11 mouse cellular contexts compared by ENCODE assay signal in the genomic region with DNA sequence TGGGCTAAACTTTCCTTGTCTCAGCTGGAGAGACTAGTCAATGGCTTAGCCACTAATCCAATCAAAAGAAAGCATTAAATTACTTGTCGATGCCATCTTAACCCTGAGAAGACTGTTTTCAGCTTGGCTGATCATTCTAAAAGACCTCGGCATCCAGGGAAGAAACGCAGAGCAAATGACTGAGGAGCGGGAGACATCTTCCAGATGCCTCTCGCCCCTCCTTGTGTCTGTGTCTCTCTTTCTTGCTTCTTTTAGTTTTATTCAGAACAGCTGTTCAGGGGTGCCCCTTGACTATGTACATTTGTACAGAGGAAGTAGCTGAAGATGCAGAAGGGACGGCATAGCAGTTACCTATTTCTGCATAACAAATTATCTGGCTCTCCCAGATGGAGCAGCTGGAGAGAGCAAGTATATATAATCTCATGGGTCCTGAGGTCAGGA.
DNase-seq lines count a peak whose midpoint lies in the region; ATAC-seq and TF ChIP-seq lines count a peak whose summit lies in the region.
"Had no signal": no experiment of that assay in that cellular context is flagged by ENCODE, and none has a peak within 500 bp of the region (broad histone marks: within the 10 kb centered on the region; RNA-seq: fewer than 3 reads in every experiment).

No protein-coding gene starts in this region.

- DNase-seq in forebrain, embryonic 10.5 days (ENCODE audit: extremely low spot score, low spot score): no peak
- peak; percentile 58 for DNase-seq in brain, embryonic 14.5 days (ENCODE audit: low read depth)
- peak; percentile 31 for DNase-seq in forelimb bud, embryonic 11.5 days (ENCODE audit: low read depth, low spot score)
- peak; percentile 34 for DNase-seq in midbrain, embryonic 10.5 days (ENCODE audit: low spot score)
- no peak for DNase-seq in adrenal gland, postnatal 25 days
- DNase-seq in thymus, adult 18-20 months: no peak
- DNase-seq in spleen, adult 18-20 months: no peak

- H3K4me3 ChIP-seq in forebrain, embryonic 10.5 days: peak overlapping the region; percentile 6; the same call in 1 of the 2 replicates
- H3K4me3 ChIP-seq in forebrain, embryonic 16.5 days (replicated peaks; ENCODE audit: low read length): no peak overlapping the region
- H3K4me3 ChIP-seq in midbrain, embryonic 10.5 days: peak overlapping the region; percentile 5; the same call in 1 of the 2 replicates

- TF ChIP-seq POLR2A in brain, embryonic 14.5 days (IDR thresholded peaks at IDR 0.05; ENCODE audit: borderline replicate concordance, extremely low read depth, insufficient read depth, insufficient read length, poor library complexity, severe bottlenecking): no peak

- H3K27me3 ChIP-seq in forebrain, embryonic 10.5 days (ENCODE audit: poor library complexity, severe bottlenecking): peaks cover 94% of the 10 kb centered on the region
- H3K27me3 ChIP-seq in forebrain, embryonic 16.5 days (replicated peaks; ENCODE audit: control insufficient read depth, insufficient read depth, low read length): no peaks in the 10 kb centered on the region
- peaks cover 88% of the 10 kb centered on the region for H3K27me3 ChIP-seq in midbrain, embryonic 10.5 days (ENCODE audit: low read depth, poor library complexity, severe bottlenecking)

- no peaks in the 10 kb centered on the region for H3K9me3 ChIP-seq in forebrain, embryonic 10.5 days
- H3K9me3 ChIP-seq in forebrain, embryonic 16.5 days (ENCODE audit: control insufficient read depth, low read length): no peaks in the 10 kb centered on the region
- H3K9me3 ChIP-seq in midbrain, embryonic 10.5 days (replicated peaks): 0 out of 2 replicates have a peak, but pooled peaks cover 2% of the 10 kb centered on the region

- H3K36me3 ChIP-seq in forebrain, embryonic 10.5 days (replicated peaks): no peaks in the 10 kb centered on the region
- H3K36me3 ChIP-seq in forebrain, embryonic 16.5 days (ENCODE audit: control insufficient read depth, insufficient read depth): no peaks in the 10 kb centered on the region
- H3K36me3 ChIP-seq in midbrain, embryonic 10.5 days: no peaks in the 10 kb centered on the region
- H3K36me3 ChIP-seq: G1E had no signal

- H3K27ac ChIP-seq in forebrain, embryonic 10.5 days: peak overlapping the region; percentile 75
- H3K27ac ChIP-seq in forebrain, embryonic 16.5 days (ENCODE audit: low read length): no peak overlapping the region
- H3K27ac ChIP-seq in midbrain, embryonic 10.5 days (replicated peaks): peak overlapping the region; percentile 76
- H3K27ac ChIP-seq: liver, embryonic 14.5 days had no signal

- ATAC-seq in forebrain, embryonic 16.5 days: no peak
- ATAC-seq: intestine, embryonic 16.5 days had no signal

- H3K4me2 ChIP-seq in forebrain, embryonic 16.5 days (ENCODE audit: low read length): no peak overlapping the region; the same call in 1 of the 2 replicates

- no peak for TF ChIP-seq CTCF in brain, embryonic 14.5 days (IDR thresholded peaks at IDR 0.05; ENCODE audit: borderline replicate concordance, extremely low read depth, insufficient read depth, insufficient read length)

- peaks cover 39% of the 10 kb centered on the region for H3K4me1 ChIP-seq in forebrain, embryonic 10.5 days
- H3K4me1 ChIP-seq in forebrain, embryonic 16.5 days (replicated peaks; ENCODE audit: control insufficient read depth, insufficient read depth, low read length): peaks cover 11% of the 10 kb centered on the region
- H3K4me1 ChIP-seq in midbrain, embryonic 10.5 days: peaks cover 33% of the 10 kb centered on the region

- H3K9ac ChIP-seq in forebrain, embryonic 16.5 days (replicated peaks; ENCODE audit: low read depth, low read length): no peak overlapping the region
- H3K9ac ChIP-seq: liver, embryonic 14.5 days had no signal

- WGBS in forebrain, embryonic 10.5 days: 6% methylated on average over 6 of the region's 6 CpGs
- 5% methylated on average over 6 of the region's 6 CpGs for WGBS in forebrain, embryonic 16.5 days
- 8% methylated on average over 6 of the region's 6 CpGs for WGBS in midbrain, embryonic 10.5 days

Comparison
In these comparisons a context has a peak if more than half of its experiments do, and no peak if none do; other contexts are left out.
1. DNase-seq: peak in brain, embryonic 14.5 days (single experiment), forelimb bud, embryonic 11.5 days (single experiment) and midbrain, embryonic 10.5 days (single experiment); none in forebrain, embryonic 10.5 days (single experiment), adrenal gland, postnatal 25 days (single experiment), thymus, adult 18-20 months (0 of 2) and spleen, adult 18-20 months (0 of 2).